Mouse (Mus musculus) CH12F3 (cell line): ENCODE measurements around the gene Gm28551.

Experiments used
- in situ Hi-C: fragments of 300-500 bp; cut with MboI; formaldehyde crosslinking; loops from 2 replicates; pipeline ENCODE4 v1.14.3; 2020; ENCODE audit warnings: low sequenced_read_pairs

Gm28551 gene

GRCm38 (mm10) chr1:53291197-53291596, 61.3 kb downstream of the Gm28551 start:
- in situ Hi-C loops = no loop called here
